In genomic region chr5:16243599-16243998, GRCm38 (mm10) we compare ENCODE assay signal across 24 mouse cellular contexts.
DNase-seq lines count a peak whose midpoint lies in the region; ATAC-seq lines count a peak whose summit lies in the region.
"Had no signal": no experiment of that assay in that cellular context is flagged by ENCODE, and none has a peak within 500 bp of the region (broad histone marks: within the 10 kb centered on the region; RNA-seq: fewer than 3 reads in every experiment).

No protein-coding gene starts in this region.

- 54% methylated on average over 2 of the region's 2 CpGs for WGBS in forebrain, embryonic 13.5 days
- 67% methylated on average over 2 of the region's 2 CpGs for WGBS in forebrain, embryonic 11.5 days
- WGBS in hindbrain, embryonic 13.5 days, result 46% methylated on average over 2 of the region's 2 CpGs
- 71% methylated on average over 2 of the region's 2 CpGs for WGBS in hindbrain, embryonic 11.5 days
- 70% methylated on average over 2 of the region's 2 CpGs for WGBS in neural tube, embryonic 12.5 days
- 32% methylated on average over 2 of the region's 2 CpGs for WGBS in midbrain, embryonic 16.5 days

- H3K4me2 ChIP-seq in forebrain, embryonic 13.5 days, result no peak overlapping the region
- no peak overlapping the region for H3K4me2 ChIP-seq in forebrain, embryonic 11.5 days (ENCODE audit: low read depth, low read length, severe bottlenecking)
- H3K4me2 ChIP-seq in hindbrain, embryonic 13.5 days, result no peak overlapping the region
- no peak overlapping the region for H3K4me2 ChIP-seq in hindbrain, embryonic 11.5 days (replicated peaks; ENCODE audit: low read depth, low read length)
- H3K4me2 ChIP-seq in neural tube, embryonic 12.5 days (replicated peaks), result no peak overlapping the region
- H3K4me2 ChIP-seq in midbrain, embryonic 16.5 days (ENCODE audit: low read length), result no peak overlapping the region
- H3K4me2 ChIP-seq: embryonic facial prominence, embryonic 12.5 days; hindbrain, embryonic 14.5 days had no signal

- ATAC-seq in forebrain, embryonic 13.5 days, result 0 out of 2 replicates have a peak, but pooled peaks have one; percentile 59
- ATAC-seq in forebrain, embryonic 11.5 days (replicated peaks; ENCODE audit: low FRiP score), result no peak
- ATAC-seq in hindbrain, embryonic 13.5 days (ENCODE audit: low FRiP score), result peak; percentile 39; the same call in 1 of the 2 replicates
- ATAC-seq in hindbrain, embryonic 11.5 days (ENCODE audit: low FRiP score), result no peak
- ATAC-seq in neural tube, embryonic 12.5 days (ENCODE audit: low FRiP score, low read depth), result 0 out of 2 replicates have a peak, but pooled peaks have one; percentile 29
- 0 out of 2 replicates have a peak, but pooled peaks have one; percentile 51 for ATAC-seq in midbrain, embryonic 16.5 days
- ATAC-seq: CD4-positive, CD25-positive, alpha-beta regulatory T cell, adult 4 months; inflammation-experienced regulatory T-cells, adult 6 months had no signal

- DNase-seq in forebrain, embryonic 11.5 days (ENCODE audit: low spot score), result no peak
- DNase-seq in hindbrain, embryonic 11.5 days (ENCODE audit: low spot score), result no peak
- DNase-seq in neural tube, embryonic 10.5 days (ENCODE audit: extremely low spot score, low spot score), result no peak
- DNase-seq in gastrocnemius, adult 18-20 months (ENCODE audit: low spot score), result no peak
- DNase-seq: adrenal gland, adult 8-10 months; adrenal gland, postnatal 36 days; B cell, adult 2 months; cerebellum, adult 11 months; cerebellum, adult 8-10 months; cerebellum, postnatal 25 days; gastrocnemius, postnatal 10 days; heart, adult 18-20 months; heart, postnatal 10 days; heart, postnatal 4 days had no signal

- H3K27me3 ChIP-seq in forebrain, embryonic 13.5 days, result no peaks in the 10 kb centered on the region
- H3K27me3 ChIP-seq in forebrain, embryonic 11.5 days (ENCODE audit: control insufficient read depth, insufficient read depth, low read length), result no peaks in the 10 kb centered on the region
- no peaks in the 10 kb centered on the region for H3K27me3 ChIP-seq in hindbrain, embryonic 13.5 days
- H3K27me3 ChIP-seq in hindbrain, embryonic 11.5 days (ENCODE audit: control insufficient read depth, insufficient read depth, low read length), result no peaks in the 10 kb centered on the region
- no peaks in the 10 kb centered on the region for H3K27me3 ChIP-seq in neural tube, embryonic 12.5 days (replicated peaks)
- no peaks in the 10 kb centered on the region for H3K27me3 ChIP-seq in midbrain, embryonic 16.5 days (ENCODE audit: control insufficient read depth, insufficient read depth, low read depth, low read length)
- H3K27me3 ChIP-seq: embryonic facial prominence, embryonic 12.5 days had no signal

- H3K27ac ChIP-seq in forebrain, embryonic 13.5 days, result no peak overlapping the region
- H3K27ac ChIP-seq in forebrain, embryonic 11.5 days (ENCODE audit: low read depth, low read length), result no peak overlapping the region
- H3K27ac ChIP-seq in hindbrain, embryonic 13.5 days, result no peak overlapping the region
- no peak overlapping the region for H3K27ac ChIP-seq in hindbrain, embryonic 11.5 days (ENCODE audit: low read depth, low read length)
- H3K27ac ChIP-seq in neural tube, embryonic 12.5 days, result no peak overlapping the region
- no peak overlapping the region for H3K27ac ChIP-seq in midbrain, embryonic 16.5 days (ENCODE audit: low read length)
- H3K27ac ChIP-seq: embryonic facial prominence, embryonic 12.5 days; heart, embryonic 10.5 days; hindbrain, embryonic 14.5 days had no signal

- no peaks in the 10 kb centered on the region for H3K36me3 ChIP-seq in forebrain, embryonic 13.5 days (ENCODE audit: poor library complexity, severe bottlenecking)
- no peaks in the 10 kb centered on the region for H3K36me3 ChIP-seq in forebrain, embryonic 11.5 days (ENCODE audit: control insufficient read depth, insufficient read depth, low read length)
- H3K36me3 ChIP-seq in hindbrain, embryonic 13.5 days, result no peaks in the 10 kb centered on the region
- H3K36me3 ChIP-seq in hindbrain, embryonic 11.5 days (ENCODE audit: control insufficient read depth, insufficient read depth, low read length), result no peaks in the 10 kb centered on the region
- no peaks in the 10 kb centered on the region for H3K36me3 ChIP-seq in neural tube, embryonic 12.5 days
- H3K36me3 ChIP-seq in midbrain, embryonic 16.5 days (ENCODE audit: control insufficient read depth, insufficient read depth, low read length), result no peaks in the 10 kb centered on the region
- H3K36me3 ChIP-seq: embryonic facial prominence, embryonic 12.5 days; G1E; heart, embryonic 10.5 days had no signal

- no peak overlapping the region for H3K9ac ChIP-seq in forebrain, embryonic 13.5 days
- H3K9ac ChIP-seq in forebrain, embryonic 11.5 days (ENCODE audit: low read length), result no peak overlapping the region
- H3K9ac ChIP-seq in hindbrain, embryonic 13.5 days, result no peak overlapping the region
- H3K9ac ChIP-seq in hindbrain, embryonic 11.5 days (ENCODE audit: low read depth, low read length), result no peak overlapping the region
- no peak overlapping the region for H3K9ac ChIP-seq in neural tube, embryonic 12.5 days
- H3K9ac ChIP-seq in midbrain, embryonic 16.5 days (ENCODE audit: low read depth, low read length), result no peak overlapping the region
- H3K9ac ChIP-seq: embryonic facial prominence, embryonic 12.5 days; hindbrain, embryonic 14.5 days had no signal

- no peak overlapping the region for H3K4me3 ChIP-seq in forebrain, embryonic 13.5 days
- H3K4me3 ChIP-seq in forebrain, embryonic 11.5 days (ENCODE audit: low read depth, low read length), result no peak overlapping the region
- H3K4me3 ChIP-seq in hindbrain, embryonic 13.5 days, result no peak overlapping the region
- H3K4me3 ChIP-seq in hindbrain, embryonic 11.5 days (ENCODE audit: low read depth, low read length), result no peak overlapping the region
- H3K4me3 ChIP-seq in neural tube, embryonic 12.5 days, result no peak overlapping the region
- H3K4me3 ChIP-seq in midbrain, embryonic 16.5 days (ENCODE audit: low read depth, low read length), result no peak overlapping the region
- H3K4me3 ChIP-seq: embryonic facial prominence, embryonic 12.5 days; heart, embryonic 10.5 days had no signal

- peaks cover 21% of the 10 kb centered on the region for H3K4me1 ChIP-seq in forebrain, embryonic 13.5 days
- no peaks in the 10 kb centered on the region for H3K4me1 ChIP-seq in forebrain, embryonic 11.5 days (replicated peaks; ENCODE audit: control insufficient read depth, insufficient read depth, low read length)
- H3K4me1 ChIP-seq in hindbrain, embryonic 13.5 days (replicated peaks), result no peaks in the 10 kb centered on the region
- H3K4me1 ChIP-seq in hindbrain, embryonic 11.5 days (replicated peaks; ENCODE audit: control insufficient read depth, insufficient read depth, low read length), result no peaks in the 10 kb centered on the region
- no peaks in the 10 kb centered on the region for H3K4me1 ChIP-seq in neural tube, embryonic 12.5 days
- H3K4me1 ChIP-seq in midbrain, embryonic 16.5 days (ENCODE audit: control insufficient read depth, insufficient read depth, low read length), result peaks cover 2% of the 10 kb centered on the region; the same call in 1 of the 2 replicates
- H3K4me1 ChIP-seq: embryonic facial prominence, embryonic 12.5 days; heart, embryonic 10.5 days had no signal

- no peaks in the 10 kb centered on the region for H3K9me3 ChIP-seq in forebrain, embryonic 13.5 days (replicated peaks)
- H3K9me3 ChIP-seq in forebrain, embryonic 11.5 days (ENCODE audit: control insufficient read depth, low read length), result no peaks in the 10 kb centered on the region
- H3K9me3 ChIP-seq in hindbrain, embryonic 13.5 days, result no peaks in the 10 kb centered on the region
- no peaks in the 10 kb centered on the region for H3K9me3 ChIP-seq in hindbrain, embryonic 11.5 days (ENCODE audit: control insufficient read depth, low read length)
- no peaks in the 10 kb centered on the region for H3K9me3 ChIP-seq in neural tube, embryonic 12.5 days
- no peaks in the 10 kb centered on the region for H3K9me3 ChIP-seq in midbrain, embryonic 16.5 days (replicated peaks; ENCODE audit: control insufficient read depth, low read length, poor library complexity, severe bottlenecking)
- H3K9me3 ChIP-seq: embryonic facial prominence, embryonic 12.5 days; G1E; heart, embryonic 10.5 days had no signal

Comparison
In these comparisons a context has a peak if more than half of its experiments do, and no peak if none do; other contexts are left out.
1. ATAC-seq: peak in forebrain, embryonic 13.5 days (single experiment), hindbrain, embryonic 13.5 days (single experiment), neural tube, embryonic 12.5 days (single experiment) and midbrain, embryonic 16.5 days (single experiment); none in forebrain, embryonic 11.5 days (single experiment) and hindbrain, embryonic 11.5 days (single experiment).